Mouse (Mus musculus) liver, embryonic 14.5 days (tissue): ENCODE data around the gene Cep162.

Experiments used
- CTCF ChIP-seq: IDR thresholded peaks from 2 replicates; pipeline ENCODE4 v1.5.1; 2016; ENCODE audit warnings: antibody characterized with exemption, low read depth, control low read depth
- EP300 ChIP-seq: IDR thresholded peaks from 2 replicates; pipeline ENCODE4 v1.6.1; 2016; ENCODE audit warnings: antibody characterized with exemption, low read depth

DNA sequence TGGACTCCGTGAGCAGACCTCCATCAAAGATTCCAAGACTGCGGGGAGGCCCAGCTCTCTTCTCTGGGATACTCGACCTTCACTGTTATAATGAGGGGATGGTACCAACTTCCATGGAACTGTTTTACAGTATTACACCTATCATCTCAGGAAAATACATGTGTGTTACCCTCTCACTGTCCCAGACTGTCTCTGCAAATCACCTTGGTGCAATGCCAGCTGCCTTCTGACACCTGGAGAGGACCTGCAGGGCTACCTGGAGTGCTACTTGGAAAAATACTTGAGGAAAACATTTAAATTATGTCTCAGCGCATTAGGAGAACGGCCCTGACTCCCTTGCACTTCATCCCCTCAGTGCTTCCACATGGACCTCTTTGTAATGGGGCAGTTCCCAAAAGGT, 54.9 kb downstream of the Cep162 start:
- TF ChIP-seq CTCF (no peak), EP300 (no peak)
